Mouse (Mus musculus): ENCODE measurements around the gene Anks1b. TPM values are rescaled to one million over a fixed set of nuclear protein-coding genes. Genes with fewer than 3 reads are reported as not detected.
A peak's percentile ranks its signal among the peaks of the same experiment; 100 is the strongest.

Anks1b gene
- polyA plus RNA-seq, 1 experiment from 2014 or later = 0.36 TPM

DNA sequence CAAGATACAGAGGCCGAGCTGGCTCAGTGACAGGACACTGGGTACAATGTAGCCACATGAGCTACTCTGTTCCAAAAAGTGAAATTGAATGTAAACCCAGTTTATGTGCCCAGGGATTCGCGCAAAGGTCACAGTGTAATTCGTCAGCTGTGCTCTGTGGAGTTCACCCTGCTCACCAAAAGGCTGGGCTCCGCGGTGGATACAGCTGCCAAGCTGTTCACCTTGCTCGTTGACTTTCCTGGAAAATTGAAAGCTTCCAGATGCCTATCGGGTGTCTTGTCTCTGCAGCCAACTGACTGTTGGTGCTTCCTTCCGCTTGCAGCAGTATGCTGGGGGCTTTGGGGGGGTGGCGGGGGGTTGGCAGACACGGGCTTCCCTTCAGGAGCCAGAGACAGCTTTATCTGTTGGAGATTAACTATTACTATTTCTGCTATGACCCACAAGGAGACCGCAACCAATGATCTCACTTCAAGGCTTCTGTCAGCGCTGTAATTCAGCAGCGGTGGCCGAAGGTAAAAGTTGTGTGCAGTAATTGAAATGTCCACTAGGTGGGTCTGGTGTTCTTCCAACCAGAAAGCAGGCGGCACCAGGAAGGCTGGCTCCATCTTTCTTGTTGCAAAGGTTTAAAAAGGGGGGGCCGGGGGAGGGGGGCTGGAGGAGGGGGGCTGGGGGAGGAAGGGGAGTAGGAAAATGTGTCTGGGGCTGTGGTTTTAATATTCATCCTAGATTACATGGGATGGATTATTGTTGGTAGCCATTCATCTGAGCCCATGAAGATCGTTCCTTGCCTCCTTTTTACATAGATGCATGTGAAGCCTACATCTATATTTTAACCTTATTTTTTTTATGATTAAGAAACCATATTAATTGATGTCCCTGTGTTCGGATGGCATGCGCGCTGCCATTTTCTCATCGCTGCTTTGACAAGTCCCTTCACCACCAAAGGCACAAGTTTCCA is 855.4 kb downstream of the Anks1b start:
- no peaks in the 10 kb centered on the region for H3K9me3 ChIP-seq (ENCODE audit: control insufficient read depth, low read length)
- no peaks in the 10 kb centered on the region; the same call in 1 of the 2 replicates for H3K27me3 ChIP-seq (ENCODE audit: control insufficient read depth, insufficient read depth, low read length)
- DNase-seq (ENCODE audit: low spot score) = peak; percentile 78
- no peaks in the 10 kb centered on the region for H3K36me3 ChIP-seq (ENCODE audit: control insufficient read depth, insufficient read depth, low read length)
- no peak overlapping the region for H3K27ac ChIP-seq (replicated peaks; ENCODE audit: low read depth, low read length)
- no peak overlapping the region for H3K9ac ChIP-seq (ENCODE audit: low read length)
- no peak overlapping the region for H3K4me3 ChIP-seq (ENCODE audit: low read depth, low read length)
- peak; percentile 40; the same call in 1 of the 2 replicates for ATAC-seq (ENCODE audit: insufficient number of reproducible peaks, low FRiP score, low TSS enrichment, low read depth)
- 27% methylated on average over 22 of the region's 22 CpGs for WGBS
- H3K4me1 ChIP-seq (ENCODE audit: control insufficient read depth, insufficient read depth, low read length) = no peaks in the 10 kb centered on the region
- H3K4me2 ChIP-seq (ENCODE audit: low read depth, severe bottlenecking) = peak overlapping the region; percentile 33; the same call in 1 of the 2 replicates

DNA sequence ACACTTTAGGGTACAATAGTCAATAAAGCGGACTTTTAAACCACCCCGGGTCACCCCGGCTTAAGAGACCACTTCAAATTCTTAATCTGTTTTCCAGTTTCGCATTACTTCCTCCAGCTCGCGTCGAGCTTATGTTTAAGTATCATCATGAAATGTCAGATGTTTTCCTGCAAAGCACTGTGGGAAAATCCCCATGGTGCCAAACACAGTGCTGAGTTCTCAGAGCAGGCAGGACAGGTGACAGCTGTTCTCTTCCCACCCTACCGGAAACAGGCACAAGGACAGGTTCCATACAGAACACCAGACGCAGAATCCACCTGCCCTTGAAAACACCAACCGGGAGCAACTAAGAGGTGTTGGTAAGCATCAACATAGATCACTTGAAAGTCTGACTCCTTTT is 856.2 kb downstream of the Anks1b start:
- 52% methylated on average over 10 of the region's 10 CpGs for WGBS
- Histone ChIP-seq H3K27me3 (ENCODE audit: control insufficient read depth, insufficient read depth, low read length) (no peaks in the 10 kb centered on the region; the same call in 1 of the 2 replicates), H3K4me3 (ENCODE audit: low read depth, low read length) (no peak overlapping the region), H3K9ac (ENCODE audit: low read length) (no peak overlapping the region), H3K9me3 (ENCODE audit: control insufficient read depth, low read length) (no peaks in the 10 kb centered on the region), H3K27ac (replicated peaks; ENCODE audit: low read depth, low read length) (no peak overlapping the region), H3K4me2 (ENCODE audit: low read depth, severe bottlenecking) (no peak overlapping the region), H3K36me3 (ENCODE audit: control insufficient read depth, insufficient read depth, low read length) (no peaks in the 10 kb centered on the region), H3K4me1 (ENCODE audit: control insufficient read depth, insufficient read depth, low read length) (no peaks in the 10 kb centered on the region)
- no peak for DNase-seq (ENCODE audit: low spot score)
- no peak for ATAC-seq (ENCODE audit: insufficient number of reproducible peaks, low FRiP score, low TSS enrichment, low read depth)

DNA sequence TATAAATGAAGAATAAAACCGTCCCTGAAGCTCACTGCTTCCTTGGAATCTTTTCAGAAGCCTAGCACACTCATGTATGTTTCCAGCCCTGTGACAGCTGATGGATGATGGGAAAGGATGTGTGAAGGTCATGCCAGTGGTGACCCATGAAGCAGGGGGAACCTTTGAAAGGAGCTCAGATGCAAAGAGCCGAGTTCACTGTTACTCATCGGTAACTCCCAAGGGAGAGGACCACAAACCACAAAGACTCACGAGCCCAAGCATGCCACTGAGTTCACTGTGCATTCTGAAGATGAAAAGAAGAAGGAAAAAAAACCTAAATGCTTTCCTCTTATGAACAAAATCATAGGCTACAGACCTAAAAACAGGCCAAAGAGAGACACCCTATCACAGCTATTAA is 859.5 kb downstream of the Anks1b start:
- Histone ChIP-seq H3K4me3 (ENCODE audit: low read depth, low read length) (no peak overlapping the region), H3K9me3 (ENCODE audit: control insufficient read depth, low read length) (no peaks in the 10 kb centered on the region), H3K4me1 (ENCODE audit: control insufficient read depth, insufficient read depth, low read length) (no peaks in the 10 kb centered on the region), H3K9ac (ENCODE audit: low read length) (no peak overlapping the region), H3K36me3 (ENCODE audit: control insufficient read depth, insufficient read depth, low read length) (no peaks in the 10 kb centered on the region), H3K27me3 (ENCODE audit: control insufficient read depth, insufficient read depth, low read length) (no peaks in the 10 kb centered on the region; the same call in 1 of the 2 replicates), H3K27ac (replicated peaks; ENCODE audit: low read depth, low read length) (no peak overlapping the region), H3K4me2 (ENCODE audit: low read depth, severe bottlenecking) (no peak overlapping the region)
- ATAC-seq (ENCODE audit: insufficient number of reproducible peaks, low FRiP score, low TSS enrichment, low read depth) (no peak), DNase-seq (ENCODE audit: low spot score) (no peak)
- WGBS = 71% methylated on average over 4 of the region's 4 CpGs

DNA sequence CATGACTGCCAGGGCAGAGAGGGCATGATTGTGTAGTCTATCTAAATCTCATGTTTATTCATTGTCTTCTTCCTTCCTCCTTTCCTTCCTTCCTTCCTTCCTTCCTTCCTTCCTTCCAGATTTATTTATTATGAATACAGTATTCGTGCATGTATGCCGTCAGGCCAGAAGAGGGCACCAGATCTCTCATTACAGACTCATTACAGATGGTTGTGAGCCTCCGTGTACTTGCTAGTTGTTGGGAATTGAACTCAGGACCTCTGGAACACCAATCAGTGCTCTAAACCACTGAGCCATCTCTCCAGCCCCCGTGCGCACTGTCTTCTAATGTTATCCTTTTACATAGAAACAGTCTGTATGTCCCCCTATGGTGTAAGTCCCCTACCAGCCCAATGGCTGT is 860.3 kb downstream of the Anks1b start:
- DNase-seq (ENCODE audit: low spot score) (peak; percentile 55), ATAC-seq (ENCODE audit: insufficient number of reproducible peaks, low FRiP score, low TSS enrichment, low read depth) (no peak)
- Histone ChIP-seq H3K4me2 (ENCODE audit: low read depth, severe bottlenecking) (no peak overlapping the region), H3K27ac (replicated peaks; ENCODE audit: low read depth, low read length) (no peak overlapping the region), H3K4me1 (ENCODE audit: control insufficient read depth, insufficient read depth, low read length) (no peaks in the 10 kb centered on the region), H3K9ac (ENCODE audit: low read length) (no peak overlapping the region), H3K36me3 (ENCODE audit: control insufficient read depth, insufficient read depth, low read length) (no peaks in the 10 kb centered on the region), H3K9me3 (ENCODE audit: control insufficient read depth, low read length) (no peaks in the 10 kb centered on the region), H3K4me3 (ENCODE audit: low read depth, low read length) (no peak overlapping the region), H3K27me3 (ENCODE audit: control insufficient read depth, insufficient read depth, low read length) (no peaks in the 10 kb centered on the region)
- 23% methylated on average over 5 of the region's 5 CpGs for WGBS

DNA sequence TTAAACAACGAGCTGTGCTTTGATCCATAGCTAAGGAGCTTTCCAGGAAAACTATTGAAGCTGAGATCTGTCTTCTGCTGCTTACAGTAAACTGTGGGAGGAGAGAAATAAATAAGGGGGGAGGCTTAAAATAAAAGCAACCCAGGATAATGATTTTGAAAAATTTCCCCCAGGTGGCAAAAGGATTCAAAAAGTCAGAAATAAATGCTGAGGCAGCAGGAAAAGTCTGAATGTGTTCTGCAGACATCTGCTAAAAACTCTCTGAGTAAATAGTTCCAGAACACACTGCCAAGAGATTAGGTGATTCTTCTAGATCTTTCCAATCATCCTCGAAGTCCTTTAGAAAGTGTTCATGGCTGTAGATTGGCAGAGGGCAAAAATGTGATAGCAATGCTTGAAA is 865.2 kb downstream of the Anks1b start:
- Histone ChIP-seq H3K27ac (replicated peaks; ENCODE audit: low read depth, low read length) (no peak overlapping the region), H3K9ac (ENCODE audit: low read length) (no peak overlapping the region), H3K9me3 (ENCODE audit: control insufficient read depth, low read length) (no peaks in the 10 kb centered on the region), H3K4me2 (ENCODE audit: low read depth, severe bottlenecking) (no peak overlapping the region), H3K36me3 (ENCODE audit: control insufficient read depth, insufficient read depth, low read length) (no peaks in the 10 kb centered on the region), H3K4me3 (ENCODE audit: low read depth, low read length) (no peak overlapping the region), H3K4me1 (ENCODE audit: control insufficient read depth, insufficient read depth, low read length) (no peaks in the 10 kb centered on the region), H3K27me3 (ENCODE audit: control insufficient read depth, insufficient read depth, low read length) (no peaks in the 10 kb centered on the region)
- 77% methylated on average over 2 of the region's 2 CpGs for WGBS
- ATAC-seq (ENCODE audit: insufficient number of reproducible peaks, low FRiP score, low TSS enrichment, low read depth) (no peak), DNase-seq (ENCODE audit: low spot score) (no peak)

DNA sequence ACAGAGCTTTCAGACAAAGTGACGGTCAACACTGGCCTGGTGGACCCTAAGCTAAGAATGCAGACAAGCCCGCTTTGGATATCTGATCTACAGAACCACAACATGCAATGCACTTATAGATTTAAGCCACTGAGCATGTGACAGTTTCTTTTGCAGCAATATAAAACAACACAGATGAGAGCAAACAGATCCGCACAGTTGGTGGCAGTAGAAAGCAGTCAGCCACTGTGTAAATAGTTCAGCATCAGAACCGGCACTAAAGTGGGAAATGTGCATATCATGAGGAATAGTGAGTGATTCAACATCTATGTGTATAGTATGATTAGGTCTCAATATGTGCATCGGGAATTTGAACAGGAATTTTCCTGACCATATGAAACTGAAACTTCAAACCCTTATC is 867.6 kb downstream of the Anks1b start:
- Histone ChIP-seq H3K4me3 (ENCODE audit: low read depth, low read length) (no peak overlapping the region), H3K9ac (ENCODE audit: low read length) (no peak overlapping the region), H3K27me3 (ENCODE audit: control insufficient read depth, insufficient read depth, low read length) (no peaks in the 10 kb centered on the region), H3K4me1 (ENCODE audit: control insufficient read depth, insufficient read depth, low read length) (no peaks in the 10 kb centered on the region), H3K4me2 (ENCODE audit: low read depth, severe bottlenecking) (no peak overlapping the region), H3K9me3 (ENCODE audit: control insufficient read depth, low read length) (no peaks in the 10 kb centered on the region), H3K36me3 (ENCODE audit: control insufficient read depth, insufficient read depth, low read length) (no peaks in the 10 kb centered on the region), H3K27ac (replicated peaks; ENCODE audit: low read depth, low read length) (no peak overlapping the region)
- DNase-seq (ENCODE audit: low spot score) (no peak), ATAC-seq (ENCODE audit: insufficient number of reproducible peaks, low FRiP score, low TSS enrichment, low read depth) (no peak)
- WGBS = 87% methylated on average over 5 of the region's 5 CpGs

DNA sequence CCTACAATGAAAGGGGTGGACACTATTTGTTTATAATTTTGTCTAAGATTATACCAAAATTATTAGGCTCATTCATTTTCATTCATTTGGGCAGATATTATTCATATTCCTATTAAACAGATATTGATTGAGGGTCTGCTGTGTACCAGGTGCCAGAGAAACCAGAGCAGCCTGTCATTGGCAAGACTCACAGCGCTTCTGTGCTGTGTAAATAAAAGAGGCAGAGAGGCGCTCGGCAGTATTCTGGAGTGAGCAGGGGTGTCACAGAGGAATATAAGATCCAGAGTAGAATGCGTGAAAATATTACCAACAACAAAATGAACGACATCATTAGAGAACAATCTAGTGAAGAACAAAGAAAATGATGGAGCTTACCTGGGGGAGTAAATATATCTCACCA is 878.6 kb downstream of the Anks1b start:
- H3K4me3 ChIP-seq (ENCODE audit: low read depth, low read length) = no peak overlapping the region
- H3K4me1 ChIP-seq (ENCODE audit: control insufficient read depth, insufficient read depth, low read length) = no peaks in the 10 kb centered on the region
- no peak overlapping the region for H3K4me2 ChIP-seq (ENCODE audit: low read depth, severe bottlenecking)
- DNase-seq (ENCODE audit: low spot score) (no peak), ATAC-seq (ENCODE audit: insufficient number of reproducible peaks, low FRiP score, low TSS enrichment, low read depth) (no peak)
- H3K27me3 ChIP-seq (ENCODE audit: control insufficient read depth, insufficient read depth, low read length) = no peaks in the 10 kb centered on the region
- H3K36me3 ChIP-seq (ENCODE audit: control insufficient read depth, insufficient read depth, low read length) = no peaks in the 10 kb centered on the region
- 88% methylated on average over 5 of the region's 5 CpGs for whole genome bisulfite sequencing
- no peak overlapping the region for H3K9ac ChIP-seq (ENCODE audit: low read length)
- no peak overlapping the region for H3K27ac ChIP-seq (replicated peaks; ENCODE audit: low read depth, low read length)
- H3K9me3 ChIP-seq (ENCODE audit: control insufficient read depth, low read length) = no peaks in the 10 kb centered on the region

DNA sequence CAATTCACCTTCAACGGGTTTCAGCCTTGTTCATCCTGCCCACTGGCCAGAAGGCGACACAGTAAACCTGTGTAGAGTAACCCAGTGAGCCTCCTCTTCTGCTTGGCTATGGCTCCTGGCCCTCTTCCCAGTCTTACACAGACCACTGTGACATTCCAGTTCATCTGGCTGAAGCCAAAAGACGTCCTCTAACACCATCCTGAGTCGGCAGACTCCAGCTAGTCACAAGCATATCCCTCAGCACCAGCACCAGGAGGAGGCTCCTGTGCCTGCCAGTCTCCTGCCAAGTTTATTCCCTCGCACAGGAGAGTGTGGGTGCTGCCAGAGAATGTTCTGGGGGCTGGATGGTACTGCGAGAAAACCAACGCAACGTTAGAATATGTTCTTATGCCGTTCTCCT is 879.8 kb downstream of the Anks1b start:
- H3K4me3 ChIP-seq (ENCODE audit: low read depth, low read length) = no peak overlapping the region
- no peak for DNase-seq (ENCODE audit: low spot score)
- no peaks in the 10 kb centered on the region for H3K9me3 ChIP-seq (ENCODE audit: control insufficient read depth, low read length)
- ATAC-seq (ENCODE audit: insufficient number of reproducible peaks, low FRiP score, low TSS enrichment, low read depth) = no peak
- no peaks in the 10 kb centered on the region for H3K4me1 ChIP-seq (ENCODE audit: control insufficient read depth, insufficient read depth, low read length)
- no peak overlapping the region for H3K27ac ChIP-seq (replicated peaks; ENCODE audit: low read depth, low read length)
- 74% methylated on average over 9 of the region's 9 CpGs for WGBS
- no peak overlapping the region for H3K9ac ChIP-seq (ENCODE audit: low read length)
- no peaks in the 10 kb centered on the region for H3K36me3 ChIP-seq (ENCODE audit: control insufficient read depth, insufficient read depth, low read length)
- no peaks in the 10 kb centered on the region for H3K27me3 ChIP-seq (ENCODE audit: control insufficient read depth, insufficient read depth, low read length)
- H3K4me2 ChIP-seq (ENCODE audit: low read depth, severe bottlenecking) = no peak overlapping the region
